Mouse (Mus musculus) hindbrain, embryonic 16.5 days (tissue): ENCODE measurements at regions not wholly inside any gene's neighbourhood (a gene's known extent, or its start where the extent isn't known, plus 50 kb on each side); places are given as distances from the start of the nearest gene placed in this dataset.
A peak's percentile ranks its signal among the peaks of the same experiment; 100 is the strongest.

Experiments used
- ATAC-seq: fragments of 200-750 bp; cut with Nextera tagmentation; 2 replicates; pipeline ENCODE4 v1.8.0; 2017; ENCODE audit warnings: moderate TSS enrichment, moderate library complexity
- H3K27ac ChIP-seq: fragments of 300-500 bp; sonication (generic); 2 replicates; pipeline ENCODE4 v1.5.1; 2014; ENCODE audit warnings: low read depth, mild to moderate bottlenecking, control low read depth, low read length, moderate library complexity
- H3K27me3 ChIP-seq: fragments of 300-500 bp; sonication (generic); replicated peaks from 2 replicates; pipeline ENCODE4 v1.6.1; 2014; ENCODE audit warnings: low read length; ENCODE audit not compliant: control insufficient read depth, insufficient read depth
- H3K36me3 ChIP-seq: fragments of 300-500 bp; sonication (generic); 2 replicates; pipeline ENCODE4 v1.6.1; 2014; ENCODE audit warnings: mild to moderate bottlenecking, low read length, moderate library complexity, mixed read lengths; ENCODE audit not compliant: control insufficient read depth, insufficient read depth
- H3K4me1 ChIP-seq: fragments of 300-500 bp; sonication (generic); 2 replicates; pipeline ENCODE4 v1.6.1; 2014; ENCODE audit warnings: low read depth, low read length; ENCODE audit not compliant: control insufficient read depth, insufficient read depth
- H3K4me2 ChIP-seq: fragments of 300-500 bp; sonication (generic); 2 replicates; pipeline ENCODE4 v1.6.1; 2014; ENCODE audit warnings: mild to moderate bottlenecking, low read length, control low read depth, moderate library complexity
- H3K4me3 ChIP-seq: fragments of 300-500 bp; sonication (generic); 2 replicates; pipeline ENCODE4 v1.5.1; 2014; ENCODE audit warnings: mild to moderate bottlenecking, low read length, control low read depth, moderate library complexity
- H3K9ac ChIP-seq: fragments of 300-500 bp; sonication (generic); 2 replicates; pipeline ENCODE4 v1.6.1; 2014; ENCODE audit warnings: low read depth, mild to moderate bottlenecking, control low read depth, low read length, moderate library complexity
- H3K9me3 ChIP-seq: fragments of 300-500 bp; sonication (generic); 2 replicates; pipeline ENCODE4 v1.6.1; 2014; ENCODE audit warnings: mild to moderate bottlenecking, low read length, moderate library complexity; ENCODE audit not compliant: control insufficient read depth
- WGBS: fragments of 180-500 bp; shearing (Covaris S2); extraction: QIAGEN DNeasy Blood & Tissue Kit; methylation state at CpG from one replicate; pipeline ENCODE4 v1.1.7; 2014; 5-methylcytosine and 5-hydroxymethylcytosine counted together

GRCm38 (mm10) chr14:25213056-25213455, 245.9 kb upstream of the Zmiz1 start:
- 58% methylated on average over 6 of the region's 6 CpGs for WGBS
- no peak overlapping the region for H3K27ac ChIP-seq
- H3K9ac ChIP-seq = no peak overlapping the region

DNA sequence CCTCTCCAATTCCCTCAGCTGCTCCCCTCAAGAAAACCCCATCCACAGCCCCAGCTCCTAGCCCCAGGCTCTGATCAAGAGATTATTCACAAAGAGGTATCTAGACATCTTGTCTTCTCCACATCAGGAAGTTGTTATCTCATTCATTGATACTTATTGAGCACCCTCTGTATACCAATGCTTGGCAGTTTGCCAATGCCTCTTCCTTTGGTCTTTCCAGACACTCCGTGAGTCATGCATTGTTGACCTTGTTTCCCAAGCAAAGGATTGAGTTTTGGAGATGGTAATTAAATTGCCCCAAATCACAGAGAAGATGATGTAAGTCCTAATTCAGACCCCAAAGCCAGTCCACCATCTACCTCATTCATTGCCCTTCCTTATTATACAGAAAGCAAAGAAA, 235.9 kb upstream of the Zmiz1 start:
- Histone ChIP-seq H3K36me3 (no peaks in the 10 kb centered on the region), H3K4me2 (no peak overlapping the region), H3K4me1 (peaks cover 28% of the 10 kb centered on the region), H3K9ac (no peak overlapping the region), H3K27me3 (no peaks in the 10 kb centered on the region), H3K27ac (no peak overlapping the region), H3K4me3 (no peak overlapping the region), H3K9me3 (no peaks in the 10 kb centered on the region)
- 38% methylated on average over 1 of the region's 1 CpGs for WGBS
- ATAC-seq = no peak

More at GRCm38 (mm10) chr14:25213056-25213455, 245.9 kb upstream of the Zmiz1 start:
- Histone ChIP-seq H3K4me3 (no peak overlapping the region), H3K36me3 (no peaks in the 10 kb centered on the region), H3K4me2 (no peak overlapping the region), H3K9me3 (no peaks in the 10 kb centered on the region), H3K4me1 (no peaks in the 10 kb centered on the region), H3K27me3 (no peaks in the 10 kb centered on the region)
- ATAC-seq = no peak

- no peaks in the 10 kb centered on the region for H3K9me3 ChIP-seq
- H3K4me3 ChIP-seq = no peak overlapping the region
- H3K27me3 ChIP-seq = no peaks in the 10 kb centered on the region
- no peak overlapping the region for H3K4me2 ChIP-seq
- H3K9ac ChIP-seq = no peak overlapping the region
- no peaks in the 10 kb centered on the region for H3K36me3 ChIP-seq
- H3K4me1 ChIP-seq = peaks cover 38% of the 10 kb centered on the region
- no peak for ATAC-seq
- 40% methylated on average over 3 of the region's 3 CpGs for WGBS
- peak overlapping the region; percentile 83; the same call in 1 of the 2 replicates for H3K27ac ChIP-seq
Measured at GRCm38 (mm10) chr14:25225214-25225613, 233.8 kb upstream of the Zmiz1 start.

DNA sequence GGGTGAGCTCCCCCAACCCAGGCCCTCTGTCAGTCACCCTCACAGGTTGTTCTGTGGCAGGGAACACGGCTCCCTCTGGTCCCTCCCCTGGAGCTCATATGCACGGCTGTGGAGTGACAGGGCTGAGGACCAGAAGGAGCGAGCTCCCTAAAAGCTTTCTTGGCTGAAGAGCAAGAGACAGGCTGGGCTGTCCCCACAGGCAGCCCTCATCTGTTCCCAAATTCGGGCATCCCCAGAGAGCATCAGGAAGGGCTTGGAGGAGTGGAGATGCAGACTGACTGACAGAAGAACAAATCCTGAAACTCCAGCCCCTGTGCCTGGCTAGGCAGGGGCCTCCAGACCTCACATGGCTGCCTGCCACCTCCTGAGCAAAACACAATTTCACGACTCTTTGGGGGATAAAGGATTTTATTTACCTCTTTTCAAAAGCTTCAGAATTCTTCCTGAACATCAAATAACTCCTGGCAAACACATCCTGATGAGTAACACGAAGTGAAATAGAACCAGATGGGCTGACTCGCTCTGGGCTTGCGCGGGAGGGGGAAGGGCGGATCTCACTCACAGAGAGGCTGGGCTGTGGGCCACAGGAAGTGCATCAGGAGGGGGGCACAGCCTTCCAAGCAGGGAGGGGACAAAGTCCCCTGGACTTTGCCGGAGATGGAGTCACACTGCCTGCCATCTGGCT, 232.7 kb upstream of the Zmiz1 start:
- no peaks in the 10 kb centered on the region for H3K27me3 ChIP-seq
- 8% methylated on average over 11 of the region's 11 CpGs for WGBS
- H3K4me1 ChIP-seq = peaks cover 38% of the 10 kb centered on the region

GRCm38 (mm10) chr14:25226840-25227506, 232.0 kb upstream of the Zmiz1 start:
- ATAC-seq = peak; percentile 16; the same call in 1 of the 2 replicates
- Histone ChIP-seq H3K9me3 (no peaks in the 10 kb centered on the region), H3K4me2 (peak overlapping the region; percentile 15; the same call in 1 of the 2 replicates), H3K36me3 (no peaks in the 10 kb centered on the region), H3K27me3 (no peaks in the 10 kb centered on the region), H3K4me3 (no peak overlapping the region), H3K9ac (peak overlapping the region; percentile 28; the same call in 1 of the 2 replicates), H3K27ac (peak overlapping the region; percentile 83), H3K4me1 (peaks cover 38% of the 10 kb centered on the region)
- 36% methylated on average over 7 of the region's 7 CpGs for WGBS

More for the DNA sequence above, 232.7 kb upstream of the Zmiz1 start:
- Histone ChIP-seq H3K27ac (peak overlapping the region; percentile 83), H3K9me3 (no peaks in the 10 kb centered on the region), H3K4me2 (peak overlapping the region; percentile 15), H3K9ac (peak overlapping the region; percentile 29; the same call in 1 of the 2 replicates), H3K4me3 (no peak overlapping the region), H3K36me3 (no peaks in the 10 kb centered on the region)
- ATAC-seq = peak; percentile 93

- H3K4me1 ChIP-seq = peaks cover 38% of the 10 kb centered on the region
- no peaks in the 10 kb centered on the region for H3K9me3 ChIP-seq
- WGBS = 73% methylated on average over 13 of the region's 13 CpGs
- H3K4me2 ChIP-seq = no peak overlapping the region
- no peaks in the 10 kb centered on the region for H3K36me3 ChIP-seq
- H3K9ac ChIP-seq = 0 out of 2 replicates have a peak overlapping the region, but pooled peaks have one; percentile 14
- H3K27me3 ChIP-seq = no peaks in the 10 kb centered on the region
- no peak overlapping the region for H3K27ac ChIP-seq
- H3K4me3 ChIP-seq = no peak overlapping the region
- no peak for ATAC-seq
Measured at GRCm38 (mm10) chr14:25228321-25229047, 230.5 kb upstream of the Zmiz1 start.

- Histone ChIP-seq H3K4me2 (no peak overlapping the region), H3K9ac (0 out of 2 replicates have a peak overlapping the region, but pooled peaks have one; percentile 13), H3K9me3 (no peaks in the 10 kb centered on the region), H3K27me3 (no peaks in the 10 kb centered on the region), H3K27ac (no peak overlapping the region; the same call in 1 of the 2 replicates), H3K4me1 (peaks cover 38% of the 10 kb centered on the region), H3K4me3 (no peak overlapping the region), H3K36me3 (no peaks in the 10 kb centered on the region)
- ATAC-seq = no peak
- WGBS = 42% methylated on average over 6 of the region's 6 CpGs
Measured at GRCm38 (mm10) chr14:25229569-25229968, 229.4 kb upstream of the Zmiz1 start.

DNA sequence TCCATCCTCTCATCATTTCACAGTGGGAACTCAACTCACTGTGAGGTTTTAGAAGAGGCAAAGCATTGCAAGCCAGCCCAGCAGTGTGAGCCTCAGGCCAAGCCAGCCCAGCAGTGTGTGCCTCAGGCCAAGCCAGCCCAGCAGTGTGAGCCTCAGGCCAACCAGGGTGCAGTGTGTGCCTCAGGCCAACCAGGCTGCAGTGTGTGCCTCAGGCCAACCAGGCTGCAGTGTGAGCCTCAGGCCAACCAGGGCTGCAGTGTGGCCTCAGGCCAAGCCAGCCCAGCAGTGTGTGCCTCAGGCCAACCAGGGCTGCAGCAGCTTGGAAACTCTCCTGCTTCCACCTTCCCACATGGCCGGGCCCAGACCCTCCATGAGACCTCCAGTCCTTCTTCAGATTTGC, 227.1 kb upstream of the Zmiz1 start:
- Histone ChIP-seq H3K9ac (no peak overlapping the region), H3K4me2 (no peak overlapping the region), H3K4me3 (no peak overlapping the region), H3K36me3 (no peaks in the 10 kb centered on the region), H3K9me3 (no peaks in the 10 kb centered on the region), H3K27me3 (no peaks in the 10 kb centered on the region), H3K4me1 (peaks cover 21% of the 10 kb centered on the region), H3K27ac (no peak overlapping the region)
- WGBS = 83% methylated on average over 1 of the region's 1 CpGs
- peak; percentile 70 for ATAC-seq
